Mouse (Mus musculus): Measurements from ENCODE around the gene Prkca.

Prkca gene

GRCm38 (mm10) chr11:108160056-108160455, 183.7 kb downstream of the Prkca start:
- DNase-seq (ENCODE audit: low read depth) = no peak

GRCm38 (mm10) chr11:108158046-108158445, 185.7 kb downstream of the Prkca start:
- no peak for DNase-seq (ENCODE audit: low read depth)

GRCm38 (mm10) chr11:108157074-108157473, 186.7 kb downstream of the Prkca start:
- no peak for DNase-seq (ENCODE audit: low read depth)

- no peak for DNase-seq (ENCODE audit: low read depth)
Measured at GRCm38 (mm10) chr11:108156107-108156506, 187.6 kb downstream of the Prkca start.

- DNase-seq (ENCODE audit: low read depth) = no peak
Measured at GRCm38 (mm10) chr11:108155088-108155580, 188.6 kb downstream of the Prkca start.

GRCm38 (mm10) chr11:108153997-108154841, 189.5 kb downstream of the Prkca start:
- no peak for DNase-seq (ENCODE audit: low read depth)

GRCm38 (mm10) chr11:108152591-108152990, 191.1 kb downstream of the Prkca start:
- no peak for DNase-seq (ENCODE audit: low read depth)

- peak; percentile 96 for DNase-seq (ENCODE audit: low read depth)
Measured at GRCm38 (mm10) chr11:108150410-108150809, 193.3 kb downstream of the Prkca start.

- no peak for DNase-seq (ENCODE audit: low read depth)
Measured at GRCm38 (mm10) chr11:108149187-108149586, 194.5 kb downstream of the Prkca start.

- DNase-seq (ENCODE audit: low read depth) = no peak
Measured at GRCm38 (mm10) chr11:108148491-108148890, 195.2 kb downstream of the Prkca start.

- DNase-seq (ENCODE audit: low read depth) = no peak
Measured at GRCm38 (mm10) chr11:108145752-108146496, 197.8 kb downstream of the Prkca start.

GRCm38 (mm10) chr11:108145128-108145527, 198.6 kb downstream of the Prkca start:
- DNase-seq (ENCODE audit: low read depth) = no peak

GRCm38 (mm10) chr11:108143739-108144138, 200.0 kb downstream of the Prkca start:
- no peak for DNase-seq (ENCODE audit: low read depth)

- no peak for DNase-seq (ENCODE audit: low read depth)
Measured at GRCm38 (mm10) chr11:108140028-108140427, 203.7 kb downstream of the Prkca start.

- DNase-seq (ENCODE audit: low read depth) = no peak
Measured at GRCm38 (mm10) chr11:108136341-108136740, 207.4 kb downstream of the Prkca start.

- peak; percentile 51 for DNase-seq (ENCODE audit: low read depth)
Measured at GRCm38 (mm10) chr11:108135407-108136159, 208.1 kb downstream of the Prkca start.

GRCm38 (mm10) chr11:108128593-108128992, 215.1 kb downstream of the Prkca start:
- DNase-seq (ENCODE audit: low read depth) = no peak

GRCm38 (mm10) chr11:108127908-108128307, 215.8 kb downstream of the Prkca start:
- no peak for DNase-seq (ENCODE audit: low read depth)

- DNase-seq (ENCODE audit: low read depth) = peak; percentile 53
Measured at GRCm38 (mm10) chr11:108122486-108122885, 221.2 kb downstream of the Prkca start.

- DNase-seq (ENCODE audit: low read depth) = no peak
Measured at GRCm38 (mm10) chr11:108120708-108121107, 223.0 kb downstream of the Prkca start.

- DNase-seq (ENCODE audit: low read depth) = no peak
Measured at GRCm38 (mm10) chr11:108119785-108120184, 223.9 kb downstream of the Prkca start.

- DNase-seq (ENCODE audit: low read depth) = no peak
Measured at GRCm38 (mm10) chr11:108118814-108119213, 224.9 kb downstream of the Prkca start.
